Mouse (Mus musculus) Patski (cell line): ENCODE results near the gene Lrrn4cl. TPM values are rescaled to one million over a fixed set of nuclear protein-coding genes. Genes with fewer than 3 reads are reported as not detected.

Experiments
- ATAC-seq: fragments of 100-300 bp; one replicate; pipeline ENCODE4 v1.8.0; 2021
- CTCF ChIA-PET: fragments of 350-600 bp; sonication (Branson Sonifier 250); formaldehyde crosslinking; loops from one replicate; lab custom pipeline; 2022; ENCODE audit warnings: inconsistent platforms; lab: Charles Lee
- POLR2A ChIA-PET: fragments of 350-600 bp; sonication (Branson Sonifier 250); formaldehyde crosslinking; loops from one replicate; lab custom pipeline; 2022; ENCODE audit warnings: antibody characterized with exemption, inconsistent platforms; lab: Charles Lee
- DNase-seq: peaks from one replicate; pipeline ENCODE4 v3.0.0-alpha.2; 2011; ENCODE audit warnings: low read depth, low spot score
- H3K27me3 ChIP-seq: fragments of 371-371 bp; one replicate; pipeline ENCODE4 v1.5.1; 2021
- CTCF ChIP-seq: fragments of 100-300 bp; IDR thresholded peaks from one replicate; pipeline ENCODE4 v1.5.1; 2021
- in situ Hi-C: fragments of 300-500 bp; cut with MboI; formaldehyde crosslinking; loops from 3 replicates; pipeline ENCODE4 v1.11.1; 2018; ENCODE audit warnings: low pct_unique_long_range_greater_than_20kb, mixed read lengths
- polyA plus RNA-seq: library from polyadenylated mRNA; unstranded; gene quantifications from one replicate; pipeline ENCODE4 v1.2.3, GENCODE M21; 2021

Lrrn4cl gene
- polyA plus RNA-seq = 0.10 TPM

DNA sequence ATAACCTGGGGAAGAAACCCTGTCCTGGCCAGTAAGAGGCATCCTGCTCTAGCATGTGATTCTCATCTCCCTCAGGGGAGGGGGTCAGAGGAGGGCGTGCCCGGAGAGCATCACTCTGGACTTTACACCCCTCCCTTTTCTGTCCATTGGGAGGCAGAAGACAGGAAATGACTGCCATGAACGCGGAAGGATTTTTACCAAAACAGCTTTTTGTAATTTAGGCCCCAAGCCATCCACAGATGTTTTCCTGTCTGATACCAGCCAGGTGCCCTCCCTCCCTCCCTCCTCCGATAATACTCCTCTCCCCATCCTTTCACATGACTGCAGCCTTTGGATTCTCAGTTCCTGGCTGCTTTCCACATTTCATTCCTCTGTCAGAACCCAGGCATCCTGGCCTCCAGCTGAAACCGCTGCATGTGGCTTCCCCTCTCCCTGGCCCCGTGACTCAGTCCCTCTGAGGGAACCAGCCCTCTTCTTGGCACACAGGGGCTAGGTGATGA, at the start of gene Lrrn4cl:
Lrrn4cl (plus strand) TSS at position 367 of the 500 bp plus-strand sequence.
- POLR2A ChIA-PET = interaction anchor here (1.0 kb wide), 1 partner anchor 8 kb away, joined by 3 read pairs; no protein-coding TSS in a partner anchor
- no peak for DNase-seq
- no peak for TF ChIP-seq CTCF

DNA sequence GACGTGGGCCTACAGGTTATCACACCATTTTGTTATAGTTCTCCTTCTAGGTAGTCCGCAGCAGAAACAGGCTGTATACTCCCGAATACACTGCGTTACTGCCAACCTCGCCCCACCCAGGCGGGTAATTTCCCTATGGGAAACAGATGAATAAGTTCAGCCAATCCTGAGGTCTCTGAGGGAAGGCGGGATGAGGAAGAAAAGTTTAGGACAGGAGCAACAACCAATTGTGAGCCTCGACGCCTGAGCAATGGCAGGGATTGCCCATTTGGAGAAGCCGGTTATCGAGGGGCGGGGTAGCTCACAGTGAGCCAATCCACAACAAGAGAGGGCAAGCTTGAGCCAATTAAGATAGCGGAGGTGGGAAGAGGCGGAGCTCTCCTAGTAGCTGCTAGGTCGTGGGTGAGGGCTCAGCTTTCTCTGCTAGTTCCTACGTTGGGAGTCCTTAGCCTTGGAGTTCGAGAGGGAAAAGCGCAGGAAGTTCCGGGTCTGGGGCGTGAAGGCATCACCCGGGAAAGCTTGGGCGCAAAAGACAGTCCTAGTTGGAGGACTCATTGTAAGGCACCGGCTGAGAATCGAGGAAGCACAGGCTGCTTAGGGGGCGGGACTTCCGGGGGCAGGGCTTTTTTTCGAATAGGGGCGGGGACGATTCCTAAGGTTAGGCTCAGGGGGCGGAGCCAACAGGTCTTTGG, 48.3 kb upstream of the Lrrn4cl start, which contains the start of gene Zbtb3:
Zbtb3 (plus strand) TSS at position 426 of the 692 bp plus-strand sequence.
- DNase-seq (peak; percentile 82), ATAC-seq (peak; percentile 97)
- ChIA-PET POLR2A (interaction anchor here (0.6 to 1.4 kb wide), 4 partner anchors 11 to 31 kb away, joined by 3 to 7 read pairs (median 4); partner anchors contain the start of genes Tmem223 and Ttc9c), CTCF (interaction anchor here (1.5 kb wide), 1 partner anchor 15 kb away, joined by 3 read pairs; no protein-coding TSS in a partner anchor)
- TF ChIP-seq CTCF = no peak
- in situ Hi-C loops = no loop called here
- no peaks in the 10 kb centered on the region for H3K27me3 ChIP-seq

More for the DNA sequence above, at the start of gene Lrrn4cl:
- CTCF ChIA-PET = interaction anchor here (1.3 kb wide), 1 partner anchor 259 kb away, joined by 3 read pairs; no protein-coding TSS in a partner anchor
- H3K27me3 ChIP-seq = no peaks in the 10 kb centered on the region
- in situ Hi-C loops = loop anchor here (25.0 kb wide), 1 partner anchor 587 kb away; no protein-coding TSS in a partner anchor
- no peak for ATAC-seq

DNA sequence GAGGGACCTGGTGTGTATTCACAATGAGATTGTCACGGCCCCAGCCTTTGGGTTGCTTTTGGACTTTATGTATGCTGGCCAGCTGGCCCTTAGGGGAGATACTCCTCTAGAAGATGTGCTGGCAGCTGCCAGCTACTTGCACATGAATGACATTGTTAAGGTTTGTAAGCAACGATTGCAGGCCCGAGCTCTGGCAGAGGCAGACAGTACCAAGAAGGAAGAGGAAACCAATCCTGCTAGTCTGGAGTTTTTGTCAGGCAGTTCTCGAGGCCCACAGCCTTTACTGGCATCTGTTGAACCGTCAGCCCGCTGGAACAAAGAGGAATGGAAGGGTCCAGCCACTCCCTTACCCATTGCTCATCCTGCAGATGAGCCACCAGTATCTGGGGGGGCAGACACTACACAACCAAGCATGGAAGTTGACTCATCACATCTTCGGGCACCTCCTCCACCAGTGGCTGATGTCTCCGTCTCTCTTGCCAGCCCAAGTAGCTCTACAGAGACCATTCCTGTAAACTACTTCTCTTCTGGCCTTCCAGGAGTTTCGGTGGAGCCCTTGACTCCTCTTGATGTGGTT, 47.3 kb upstream of the Lrrn4cl start:
- no peak for ATAC-seq
- ChIA-PET POLR2A (interaction anchor here (1.1 to 1.4 kb wide), 3 partner anchors 10 to 32 kb away, joined by 3 to 7 read pairs (median 3); partner anchors contain the start of genes Tmem223 and Ttc9c), CTCF (interaction anchor here (1.5 kb wide), 1 partner anchor 14 kb away, joined by 3 read pairs; no protein-coding TSS in a partner anchor)
- H3K27me3 ChIP-seq = no peaks in the 10 kb centered on the region
- no peak for TF ChIP-seq CTCF
- in situ Hi-C loops = no loop called here
- DNase-seq = no peak

- no peak for TF ChIP-seq CTCF
- ATAC-seq (no peak), DNase-seq (no peak)
- no peaks in the 10 kb centered on the region for H3K27me3 ChIP-seq
- in situ Hi-C loops = no loop called here
- POLR2A ChIA-PET = interaction anchor here (0.6 kb wide), 1 partner anchor 52 kb away, joined by 3 read pairs; no protein-coding TSS in a partner anchor
- CTCF ChIA-PET = no interaction called here
Observed at GRCm38 (mm10) chr19:8803879-8804660, 46.5 kb upstream of the Lrrn4cl start.

DNA sequence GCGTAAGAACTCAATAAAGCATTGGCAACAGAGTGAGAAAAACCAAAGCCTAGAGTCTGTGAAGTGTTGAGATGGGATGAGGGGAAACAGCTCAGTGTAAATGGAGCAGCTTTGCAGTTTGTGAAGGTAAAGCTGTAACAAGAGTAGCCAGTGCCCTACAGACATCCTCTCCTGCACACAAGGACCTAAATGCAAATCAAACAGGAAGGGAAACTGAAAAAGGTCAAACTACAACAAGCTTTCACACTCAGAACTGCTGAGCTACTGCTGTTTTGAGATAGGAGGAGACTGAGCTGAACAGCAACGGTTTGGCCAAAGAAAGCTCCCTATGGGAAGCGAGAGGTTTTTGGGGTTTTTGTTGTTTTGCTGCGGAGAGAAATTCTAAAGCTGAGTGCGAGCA, 43.8 kb upstream of the Lrrn4cl start:
- no peaks in the 10 kb centered on the region for H3K27me3 ChIP-seq
- TF ChIP-seq CTCF = no peak
- ChIA-PET CTCF (interaction anchor here (1.0 to 1.9 kb wide), 3 partner anchors 10 to 89 kb away, joined by 3 to 7 read pairs (median 4); partner anchors contain the start of gene Nxf1), POLR2A (interaction anchor here (0.7 to 2.1 kb wide), 3 partner anchors 9 to 32 kb away, joined by 3 to 7 read pairs (median 3); partner anchors contain the start of genes Polr2g and Ttc9c)
- in situ Hi-C loops = no loop called here
- ATAC-seq (no peak), DNase-seq (no peak)

DNA sequence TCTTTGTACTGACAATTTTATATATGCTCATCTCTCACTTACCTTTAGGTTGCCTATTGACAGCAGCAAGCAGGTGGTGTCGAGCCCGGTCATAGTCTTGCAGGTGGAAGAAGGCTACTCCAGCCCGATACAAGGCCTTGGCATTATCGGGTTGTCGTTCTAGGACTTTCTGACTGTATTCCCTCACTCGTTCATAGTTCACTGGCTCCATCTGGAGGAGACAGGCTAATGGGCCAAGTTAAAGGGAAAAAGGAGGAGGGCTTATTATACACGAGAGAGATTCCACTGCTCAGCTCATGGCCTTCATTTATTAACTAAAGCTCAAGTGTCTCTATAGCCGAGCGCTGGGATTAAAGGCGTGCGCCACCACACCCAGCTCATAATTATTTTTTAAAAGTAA, 34.8 kb upstream of the Lrrn4cl start:
- DNase-seq = no peak
- POLR2A ChIA-PET = no interaction called here
- no peak for TF ChIP-seq CTCF
- ATAC-seq = no peak
- in situ Hi-C loops = loop anchor here (5.0 to 10.0 kb wide), 2 partner anchors 64 to 241 kb away; no protein-coding TSS in a partner anchor
- CTCF ChIA-PET = interaction anchor here (0.8 to 1.6 kb wide), 7 partner anchors 9 to 102 kb away, joined by 3 to 7 read pairs (median 4); partner anchors contain the start of gene Tmem179b
- H3K27me3 ChIP-seq = no peaks in the 10 kb centered on the region

GRCm38 (mm10) chr19:8817001-8817400, 33.6 kb upstream of the Lrrn4cl start:
- ChIA-PET CTCF (interaction anchor here (0.8 to 1.6 kb wide), 5 partner anchors 10 to 99 kb away, joined by 3 to 7 read pairs (median 4); partner anchors contain the start of gene Zbtb3), POLR2A (interaction anchor here (1.0 kb wide), 1 partner anchor 63 kb away, joined by 3 read pairs; no protein-coding TSS in a partner anchor)
- no peaks in the 10 kb centered on the region for H3K27me3 ChIP-seq
- in situ Hi-C loops = loop anchor here (5.0 to 10.0 kb wide), 2 partner anchors 65 to 242 kb away; no protein-coding TSS in a partner anchor
- DNase-seq = no peak
- ATAC-seq = no peak
- no peak for TF ChIP-seq CTCF

- ATAC-seq (no peak), DNase-seq (no peak)
- in situ Hi-C loops = loop anchor here (5.0 to 10.0 kb wide), 2 partner anchors 66 to 244 kb away; no protein-coding TSS in a partner anchor
- ChIA-PET POLR2A (interaction anchor here (1.0 to 2.1 kb wide), 4 partner anchors 9 to 20 kb away, joined by 3 to 7 read pairs (median 4); partner anchors contain the start of gene Gng3), CTCF (no interaction called here)
- H3K27me3 ChIP-seq = no peaks in the 10 kb centered on the region
- TF ChIP-seq CTCF = no peak
Observed at GRCm38 (mm10) chr19:8818301-8818798, 32.2 kb upstream of the Lrrn4cl start.
